Mouse (Mus musculus): ENCODE data around the gene Shank2.

DNA sequence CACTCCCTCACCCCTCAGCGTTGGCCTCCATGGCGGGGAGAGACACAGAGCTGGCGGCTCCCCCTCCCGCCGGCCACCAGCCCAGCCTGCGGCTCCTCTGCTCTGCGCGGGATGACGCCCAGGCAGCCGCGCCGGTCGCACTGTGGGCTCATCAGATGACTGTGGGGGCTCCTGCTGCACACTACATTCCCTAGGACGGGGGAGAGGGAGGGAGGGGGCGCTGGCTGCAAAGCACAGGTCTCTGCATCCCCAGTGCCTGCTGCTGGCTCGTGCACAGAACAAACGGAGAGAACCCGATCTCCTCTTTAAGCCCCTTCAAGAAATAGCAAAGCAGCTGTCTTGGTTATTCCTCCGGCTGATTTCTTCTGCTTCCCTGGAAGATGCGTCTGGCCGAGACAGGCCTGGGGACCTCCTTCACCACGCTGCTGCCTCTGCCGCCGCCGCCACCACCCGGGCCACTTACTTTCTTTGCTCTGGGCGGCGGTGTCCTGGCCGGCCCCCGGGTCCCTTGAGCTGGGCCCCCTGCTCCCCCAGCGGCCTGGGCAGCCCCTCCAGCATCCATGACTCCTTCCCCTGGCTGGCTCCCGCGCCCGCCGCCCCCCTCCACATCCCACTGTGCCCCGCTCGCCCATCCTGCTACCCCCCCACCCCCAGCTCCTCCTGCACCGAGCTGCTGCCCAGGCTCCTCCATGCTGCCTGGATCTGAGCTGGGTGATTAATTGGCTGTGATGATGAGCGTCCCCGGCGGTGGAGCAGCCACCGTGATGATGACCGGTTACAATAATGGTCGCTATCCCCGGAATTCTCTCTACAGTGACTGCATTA lies 282.7 kb downstream of the Shank2 start:
- TF ChIP-seq POLR2A (IDR thresholded peaks at IDR 0.05; ENCODE audit: borderline replicate concordance, extremely low read depth, insufficient read depth, insufficient read length, poor library complexity, severe bottlenecking) (no peak; the same call in 1 of the 2 replicates), CTCF (IDR thresholded peaks at IDR 0.05; ENCODE audit: borderline replicate concordance, extremely low read depth, insufficient read depth, insufficient read length) (no peak)

Measured in brain, embryonic 14.5 days (tissue).